Mouse (Mus musculus) effector memory CD4-positive, alpha-beta T cell, adult 7 months (primary cell): Measurements from ENCODE around the gene Gm4631. TPM values are rescaled to one million over a fixed set of nuclear protein-coding genes. Genes with fewer than 3 reads are reported as not detected.

Experiments
- polyA plus RNA-seq: library from polyadenylated mRNA; unstranded; fragments of 100-300 nt; shearing (Covaris generic); gene quantifications from one replicate; pipeline ENCODE4 v1.2.1, GENCODE M21; 2017

Gene Gm4631
- polyA plus RNA-seq = 6.9 TPM

GRCm38 (mm10) chr2:175338097-175338496, at the start of gene Gm4631:
Gm4631 (minus strand) TSS chr2:175338197.

GRCm38 (mm10) chr2:175372136-175372535, 34.1 kb upstream of the Gm4631 start, which contains the start of gene Zfp968:
Zfp968 (plus strand) TSS chr2:175372436.

GRCm38 (mm10) chr2:175274825-175275224, 63.2 kb downstream of the Gm4631 start, which contains the start of gene Gm14440:
Gm14440 (plus strand) TSS chr2:175275125.

Other genes with a start within 250 kb of the Gm4631 start
- gene Gm14399, start 196.2 kb downstream of the Gm4631 start, polyA plus RNA-seq = 2.5 TPM
- not detected for gene Gm14443, start 162.3 kb downstream of the Gm4631 start, polyA plus RNA-seq
- gene Gm14391, start 131.3 kb downstream of the Gm4631 start, polyA plus RNA-seq = 0.96 TPM
- gene Gm14440, start 63.1 kb downstream of the Gm4631 start, polyA plus RNA-seq = 3.5 TPM
- 1.6 TPM for gene Zfp968, start 34.2 kb upstream of the Gm4631 start, polyA plus RNA-seq
- gene Gm4724, start 97.6 kb upstream of the Gm4631 start, polyA plus RNA-seq = 1.0 TPM
- gene Zfp965, start 131.8 kb upstream of the Gm4631 start, polyA plus RNA-seq = 2.4 TPM